Mouse (Mus musculus) intestine, embryonic 15.5 days (tissue): ENCODE measurements around the gene Anks1b. TPM values are rescaled to one million over a fixed set of nuclear protein-coding genes. Genes with fewer than 3 reads are reported as not detected.

Experiments
- ATAC-seq: fragments of 200-750 bp; cut with Nextera tagmentation; 2 replicates; pipeline ENCODE4 v1.8.0; 2017; ENCODE audit warnings: moderate TSS enrichment, moderate library complexity
- H3K27ac ChIP-seq: fragments of 300-500 bp; sonication (generic); 2 replicates; pipeline ENCODE4 v1.5.1; 2015; ENCODE audit warnings: mild to moderate bottlenecking, inconsistent platforms
- H3K27me3 ChIP-seq: fragments of 300-500 bp; sonication (generic); replicated peaks from 2 replicates; pipeline ENCODE4 v1.6.1; 2015; ENCODE audit warnings: inconsistent platforms
- H3K36me3 ChIP-seq: fragments of 300-500 bp; sonication (generic); 2 replicates; pipeline ENCODE4 v1.6.1; 2015; ENCODE audit warnings: inconsistent platforms
- H3K4me1 ChIP-seq: fragments of 300-500 bp; sonication (generic); replicated peaks from 2 replicates; pipeline ENCODE4 v1.6.1; 2015; ENCODE audit warnings: inconsistent platforms
- H3K4me2 ChIP-seq: fragments of 300-500 bp; sonication (generic); replicated peaks from 2 replicates; pipeline ENCODE4 v1.6.1; 2015; ENCODE audit warnings: mild to moderate bottlenecking, inconsistent platforms
- H3K4me3 ChIP-seq: fragments of 300-500 bp; sonication (generic); replicated peaks from 2 replicates; pipeline ENCODE4 v1.5.1; 2015; ENCODE audit warnings: inconsistent platforms
- H3K9ac ChIP-seq: fragments of 300-500 bp; sonication (generic); 2 replicates; pipeline ENCODE4 v1.6.1; 2015; ENCODE audit warnings: inconsistent platforms
- H3K9me3 ChIP-seq: fragments of 300-500 bp; sonication (generic); 2 replicates; pipeline ENCODE4 v1.6.1; 2016; ENCODE audit warnings: inconsistent platforms
- WGBS: fragments of 180-500 bp; shearing (Covaris S2); methylation state at CpG from one replicate; pipeline ENCODE4 v1.1.7; 2015; 5-methylcytosine and 5-hydroxymethylcytosine counted together
- polyA plus RNA-seq: library from polyadenylated mRNA; unstranded; fragments of >200 nt; fragmentation: Nextera tagmentation; extraction: Ambion mirVana; gene quantifications from 2 replicates; pipeline ENCODE4 v1.2.1, GENCODE M21; 2015

Gene Anks1b
- polyA plus RNA-seq, 1 experiment from 2014 or later = 0.85 TPM

- Histone ChIP-seq H3K4me2 (no peak overlapping the region), H3K27ac (no peak overlapping the region), H3K36me3 (no peaks in the 10 kb centered on the region), H3K4me3 (no peak overlapping the region), H3K27me3 (no peaks in the 10 kb centered on the region), H3K4me1 (no peaks in the 10 kb centered on the region), H3K9ac (no peak overlapping the region), H3K9me3 (no peaks in the 10 kb centered on the region)
- ATAC-seq = no peak
- WGBS = 75% methylated on average over 4 of the region's 4 CpGs
Measured at GRCm38 (mm10) chr10:90441036-90441435, 567.7 kb downstream of the Anks1b start.

- ATAC-seq = no peak
- 68% methylated on average over 1 of the region's 1 CpGs for WGBS
- H3K4me3 ChIP-seq = no peak overlapping the region
Measured at GRCm38 (mm10) chr10:90441656-90442055, 568.3 kb downstream of the Anks1b start.

GRCm38 (mm10) chr10:90464906-90465305 is 591.6 kb downstream of the Anks1b start:
- 78% methylated on average over 2 of the region's 2 CpGs for WGBS
- no peak for ATAC-seq
- Histone ChIP-seq H3K36me3 (no peaks in the 10 kb centered on the region), H3K4me3 (no peak overlapping the region), H3K9ac (no peak overlapping the region), H3K4me1 (no peaks in the 10 kb centered on the region), H3K27me3 (no peaks in the 10 kb centered on the region), H3K4me2 (no peak overlapping the region), H3K9me3 (no peaks in the 10 kb centered on the region), H3K27ac (no peak overlapping the region)

More at GRCm38 (mm10) chr10:90441656-90442055, 568.3 kb downstream of the Anks1b start:
- Histone ChIP-seq H3K27ac (no peak overlapping the region), H3K36me3 (no peaks in the 10 kb centered on the region), H3K9me3 (no peaks in the 10 kb centered on the region), H3K4me1 (no peaks in the 10 kb centered on the region), H3K27me3 (no peaks in the 10 kb centered on the region), H3K4me2 (no peak overlapping the region), H3K9ac (no peak overlapping the region)

GRCm38 (mm10) chr10:90465426-90465825 is 592.1 kb downstream of the Anks1b start:
- no peaks in the 10 kb centered on the region for H3K27me3 ChIP-seq
- no peaks in the 10 kb centered on the region for H3K9me3 ChIP-seq
- H3K4me3 ChIP-seq = no peak overlapping the region
- 88% methylated on average over 6 of the region's 6 CpGs for WGBS
- ATAC-seq = no peak
- no peaks in the 10 kb centered on the region for H3K4me1 ChIP-seq
- H3K27ac ChIP-seq = no peak overlapping the region
- H3K36me3 ChIP-seq = no peaks in the 10 kb centered on the region
- no peak overlapping the region for H3K9ac ChIP-seq
- no peak overlapping the region for H3K4me2 ChIP-seq

GRCm38 (mm10) chr10:90467546-90467945 is 594.2 kb downstream of the Anks1b start:
- ATAC-seq = no peak
- WGBS = 68% methylated on average over 1 of the region's 1 CpGs
- no peak overlapping the region for H3K9ac ChIP-seq
- H3K4me3 ChIP-seq = no peak overlapping the region
- no peaks in the 10 kb centered on the region for H3K36me3 ChIP-seq
- H3K27ac ChIP-seq = no peak overlapping the region
- no peaks in the 10 kb centered on the region for H3K27me3 ChIP-seq
- no peaks in the 10 kb centered on the region for H3K9me3 ChIP-seq
- no peak overlapping the region for H3K4me2 ChIP-seq
- no peaks in the 10 kb centered on the region for H3K4me1 ChIP-seq

GRCm38 (mm10) chr10:90493436-90493835 is 620.1 kb downstream of the Anks1b start:
- 58% methylated on average over 7 of the region's 7 CpGs for WGBS
- Histone ChIP-seq H3K9me3 (no peaks in the 10 kb centered on the region), H3K4me2 (no peak overlapping the region)

GRCm38 (mm10) chr10:90493996-90494642 is 620.8 kb downstream of the Anks1b start:
- H3K27ac ChIP-seq = no peak overlapping the region
- no peak for ATAC-seq
- H3K4me1 ChIP-seq = no peaks in the 10 kb centered on the region
- no peaks in the 10 kb centered on the region for H3K36me3 ChIP-seq
- H3K4me3 ChIP-seq = no peak overlapping the region
- H3K27me3 ChIP-seq = no peaks in the 10 kb centered on the region
- H3K4me2 ChIP-seq = no peak overlapping the region
- no peaks in the 10 kb centered on the region for H3K9me3 ChIP-seq
- WGBS = 74% methylated on average over 3 of the region's 3 CpGs
- no peak overlapping the region for H3K9ac ChIP-seq

More at GRCm38 (mm10) chr10:90493436-90493835, 620.1 kb downstream of the Anks1b start:
- no peak for ATAC-seq
- H3K9ac ChIP-seq = no peak overlapping the region
- no peaks in the 10 kb centered on the region for H3K4me1 ChIP-seq
- no peak overlapping the region for H3K27ac ChIP-seq
- no peaks in the 10 kb centered on the region for H3K27me3 ChIP-seq
- no peak overlapping the region for H3K4me3 ChIP-seq
- H3K36me3 ChIP-seq = no peaks in the 10 kb centered on the region

- no peak overlapping the region for H3K9ac ChIP-seq
- H3K27ac ChIP-seq = no peak overlapping the region
- no peaks in the 10 kb centered on the region for H3K27me3 ChIP-seq
- H3K36me3 ChIP-seq = no peaks in the 10 kb centered on the region
- WGBS = 70% methylated on average over 4 of the region's 4 CpGs
- no peak overlapping the region for H3K4me3 ChIP-seq
- no peaks in the 10 kb centered on the region for H3K9me3 ChIP-seq
- peak; percentile 51; the same call in 1 of the 2 replicates for ATAC-seq
- no peaks in the 10 kb centered on the region for H3K4me1 ChIP-seq
- H3K4me2 ChIP-seq = no peak overlapping the region
Measured at GRCm38 (mm10) chr10:90494981-90495516, 621.7 kb downstream of the Anks1b start.

GRCm38 (mm10) chr10:90507561-90507960 is 634.3 kb downstream of the Anks1b start:
- H3K9ac ChIP-seq = no peak overlapping the region
- 59% methylated on average over 1 of the region's 1 CpGs for WGBS
- ATAC-seq = no peak
- no peaks in the 10 kb centered on the region for H3K27me3 ChIP-seq
- no peak overlapping the region for H3K4me2 ChIP-seq
- H3K9me3 ChIP-seq = no peaks in the 10 kb centered on the region
- H3K4me1 ChIP-seq = no peaks in the 10 kb centered on the region
- no peaks in the 10 kb centered on the region for H3K36me3 ChIP-seq
- H3K4me3 ChIP-seq = no peak overlapping the region
- H3K27ac ChIP-seq = no peak overlapping the region

GRCm38 (mm10) chr10:90512801-90513200 is 639.5 kb downstream of the Anks1b start:
- Histone ChIP-seq H3K27ac (no peak overlapping the region), H3K4me1 (no peaks in the 10 kb centered on the region), H3K9me3 (no peaks in the 10 kb centered on the region), H3K4me2 (no peak overlapping the region), H3K4me3 (no peak overlapping the region), H3K27me3 (no peaks in the 10 kb centered on the region), H3K36me3 (no peaks in the 10 kb centered on the region), H3K9ac (no peak overlapping the region)
- ATAC-seq = no peak
- 87% methylated on average over 9 of the region's 9 CpGs for WGBS

GRCm38 (mm10) chr10:90531813-90532212 is 658.5 kb downstream of the Anks1b start:
- Histone ChIP-seq H3K27ac (no peak overlapping the region), H3K36me3 (no peaks in the 10 kb centered on the region), H3K27me3 (no peaks in the 10 kb centered on the region), H3K9me3 (no peaks in the 10 kb centered on the region), H3K9ac (no peak overlapping the region), H3K4me2 (no peak overlapping the region), H3K4me1 (no peaks in the 10 kb centered on the region), H3K4me3 (no peak overlapping the region)
- 67% methylated on average over 1 of the region's 1 CpGs for WGBS
- no peak for ATAC-seq

- no peak for ATAC-seq
Measured at GRCm38 (mm10) chr10:90535370-90535769, 662.1 kb downstream of the Anks1b start.

GRCm38 (mm10) chr10:90546635-90547034 is 673.3 kb downstream of the Anks1b start:
- ATAC-seq = no peak
- 53% methylated on average over 3 of the region's 3 CpGs for WGBS
- H3K36me3 ChIP-seq = no peaks in the 10 kb centered on the region

More at GRCm38 (mm10) chr10:90535370-90535769, 662.1 kb downstream of the Anks1b start:
- H3K36me3 ChIP-seq = no peaks in the 10 kb centered on the region
- WGBS = 89% methylated on average over 2 of the region's 2 CpGs
- no peak overlapping the region for H3K4me3 ChIP-seq
- H3K27me3 ChIP-seq = no peaks in the 10 kb centered on the region
- no peak overlapping the region for H3K4me2 ChIP-seq
- H3K27ac ChIP-seq = no peak overlapping the region
- H3K4me1 ChIP-seq = no peaks in the 10 kb centered on the region
- no peaks in the 10 kb centered on the region for H3K9me3 ChIP-seq
- H3K9ac ChIP-seq = no peak overlapping the region

More at GRCm38 (mm10) chr10:90546635-90547034, 673.3 kb downstream of the Anks1b start:
- H3K27ac ChIP-seq = no peak overlapping the region
- H3K4me3 ChIP-seq = no peak overlapping the region
- H3K4me2 ChIP-seq = no peak overlapping the region
- no peaks in the 10 kb centered on the region for H3K27me3 ChIP-seq
- no peak overlapping the region for H3K9ac ChIP-seq
- H3K9me3 ChIP-seq = no peaks in the 10 kb centered on the region
- H3K4me1 ChIP-seq = no peaks in the 10 kb centered on the region
